Mouse (Mus musculus) forebrain, embryonic 15.5 days (tissue): ENCODE data around the gene Rubcnl. TPM values are rescaled to one million over a fixed set of nuclear protein-coding genes. Genes with fewer than 3 reads are reported as not detected.

ENCODE experiments used
- polyA plus RNA-seq: library from polyadenylated mRNA; unstranded; fragments of >200 nt; fragmentation: Nextera tagmentation; extraction: Ambion mirVana; gene quantifications from 2 replicates; pipeline ENCODE4 v1.2.1, GENCODE M21; 2015

Rubcnl gene
- polyA plus RNA-seq, 1 experiment from 2014 or later = 0.42 TPM

Other genes with a start within 250 kb of the Rubcnl start
- 10.9 and 13.6 TPM in 2 replicates for gene Lrch1, start 68.2 kb upstream of the Rubcnl start, polyA plus RNA-seq
- gene Lrrc63, start 114.9 kb downstream of the Rubcnl start, polyA plus RNA-seq = not detected in 2 replicates
- gene Lcp1, start 115.1 kb downstream of the Rubcnl start, polyA plus RNA-seq = 11.2 and 12.4 TPM in 2 replicates
- gene Cpb2, start 226.3 kb downstream of the Rubcnl start, polyA plus RNA-seq = 0.23 TPM in 1 of 2 replicates, not detected in the other